Mouse (Mus musculus) hindlimb bud, embryonic 11.5 days (tissue): ENCODE data around the gene Dgcr8.

Experiments used
- DNase-seq: peaks from one replicate; pipeline ENCODE4 v3.0.0-alpha.2; 2012; ENCODE audit warnings: low read depth, low spot score; ENCODE audit errors: extremely low spot score

The Dgcr8 gene

DNA sequence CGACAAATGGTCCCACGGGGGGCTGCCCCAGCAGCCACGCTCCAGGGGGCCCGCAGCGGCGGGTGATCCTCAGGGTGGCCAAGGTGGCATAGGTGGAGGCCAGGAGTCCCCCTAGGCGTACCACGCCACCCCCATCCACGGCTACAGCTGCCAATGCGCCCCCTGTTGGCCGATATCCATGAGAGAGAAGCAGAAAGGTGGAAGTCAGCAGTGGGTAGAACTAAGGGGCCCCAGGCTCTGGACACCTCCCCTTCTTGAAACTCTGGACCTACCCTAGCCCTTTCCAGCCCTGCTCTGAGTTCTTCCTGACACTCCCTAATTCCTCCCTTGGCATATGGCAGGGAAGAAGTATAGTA is 67.5 kb downstream of the Dgcr8 start:
- no peak for DNase-seq

DNA sequence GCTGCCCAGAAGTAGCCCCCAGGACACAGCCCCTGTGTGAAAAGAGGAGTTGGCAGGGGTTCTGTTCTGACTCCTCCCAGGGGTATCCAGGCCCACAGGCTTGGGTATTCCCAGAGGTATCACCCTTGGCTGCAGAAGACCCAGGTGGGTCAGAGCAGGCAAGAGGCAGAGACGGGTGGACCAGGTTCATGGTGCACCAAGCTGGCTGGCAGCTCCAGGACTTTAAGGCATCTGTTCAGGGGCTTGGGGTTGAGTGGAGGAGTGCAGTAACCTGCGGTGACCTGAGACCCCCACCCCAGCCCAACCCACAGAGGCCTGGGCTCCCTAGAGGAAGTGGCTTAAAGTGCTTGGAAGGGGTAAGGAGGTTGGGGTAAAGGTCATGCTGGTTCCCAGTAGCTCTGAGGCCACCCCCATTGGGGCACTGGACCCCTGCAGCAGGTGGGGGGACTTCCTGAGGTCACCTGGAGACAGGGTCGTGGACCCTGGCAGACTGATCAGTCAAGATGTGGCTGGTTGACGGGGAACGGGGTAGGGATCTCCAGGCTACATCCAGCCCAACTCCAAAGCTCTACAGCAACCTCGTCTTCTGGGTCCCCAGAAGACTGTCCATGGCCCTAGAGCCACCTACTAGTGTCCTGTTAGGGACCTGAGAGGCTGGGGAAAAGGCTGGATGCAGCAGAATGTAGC is 68.0 kb downstream of the Dgcr8 start:
- DNase-seq = no peak

DNA sequence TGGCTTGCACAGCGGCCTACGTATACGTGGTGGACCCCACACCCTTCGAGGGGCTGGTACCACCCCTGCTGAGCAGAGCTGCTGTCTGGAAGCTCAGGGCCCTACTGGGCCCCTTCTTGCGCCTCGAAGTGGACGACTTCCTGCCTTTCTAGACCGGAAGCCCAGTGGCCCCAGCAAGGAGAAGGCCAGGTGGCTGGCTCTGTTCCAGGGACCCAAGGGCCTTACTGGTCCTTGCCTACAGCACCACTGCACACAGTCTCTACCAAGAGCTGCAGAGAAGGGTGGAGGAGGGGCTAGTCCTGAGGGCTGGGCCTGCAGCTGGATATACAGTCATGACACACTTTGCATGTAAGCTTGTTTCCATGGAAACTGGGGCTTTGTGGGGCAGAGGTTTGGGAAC is 69.0 kb downstream of the Dgcr8 start:
- no peak for DNase-seq

DNA sequence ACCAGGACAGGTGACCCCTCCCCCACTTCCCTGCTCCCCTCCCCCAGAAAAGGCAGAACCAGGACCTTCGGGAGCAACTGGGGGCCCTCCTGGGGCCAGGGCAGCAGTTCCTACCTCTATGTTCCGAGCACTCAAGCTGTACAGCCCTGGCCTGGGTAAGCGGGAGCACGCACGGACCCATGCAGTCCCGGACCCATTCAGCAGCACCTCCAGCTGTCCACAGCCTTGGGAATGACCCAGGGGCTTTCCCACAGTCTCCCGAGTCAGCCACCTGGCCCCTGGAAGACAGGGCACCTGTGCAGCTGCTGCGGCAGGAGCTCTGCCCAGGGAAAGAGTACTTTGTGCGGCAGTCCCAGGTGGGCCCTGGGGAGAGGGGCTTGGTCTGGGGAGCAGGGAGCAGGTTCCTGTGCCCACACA is 70.5 kb downstream of the Dgcr8 start:
- DNase-seq = no peak

DNA sequence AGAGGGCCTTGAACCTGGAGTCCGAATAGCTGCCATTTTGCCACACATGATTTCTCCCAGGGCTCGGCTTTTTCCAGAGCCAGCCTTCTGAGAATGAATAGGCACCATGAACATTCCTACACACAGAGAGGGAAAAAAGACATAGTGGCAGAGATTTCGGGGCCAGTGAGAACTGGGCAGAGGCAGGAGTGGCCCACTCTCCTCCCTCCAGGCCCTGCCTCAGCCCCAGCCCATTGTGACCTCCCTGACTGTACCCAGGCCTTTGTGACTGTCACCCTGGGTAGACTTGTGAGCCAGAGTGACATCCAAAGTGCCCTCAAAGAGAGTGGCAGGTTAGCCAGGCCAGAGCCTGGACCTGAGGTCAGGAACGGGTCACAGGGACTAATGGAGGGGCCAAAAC is 71.5 kb downstream of the Dgcr8 start, which contains the start of gene Ccdc188:
Ccdc188 (plus strand) TSS at position 301 of the 400 bp plus-strand sequence.
- no peak for DNase-seq

DNA sequence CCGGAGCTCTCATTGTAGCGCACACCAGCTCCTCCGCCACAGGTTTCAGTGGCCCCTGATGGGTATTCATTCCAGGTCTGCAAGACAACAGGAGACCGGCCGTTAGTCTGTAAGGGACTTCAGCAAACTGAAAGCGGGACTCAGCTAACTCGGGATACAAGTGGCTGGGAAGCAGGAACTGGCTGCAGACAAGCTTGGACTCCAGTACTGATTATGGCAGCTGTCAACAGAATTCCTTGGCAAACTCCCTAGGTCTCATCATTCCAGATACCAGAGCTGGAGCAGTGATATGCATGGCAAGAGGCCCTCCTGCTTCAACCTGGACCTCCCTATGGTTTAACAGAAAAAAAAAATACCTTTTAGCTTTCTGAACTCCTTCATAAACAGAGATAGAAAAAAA is 74.2 kb downstream of the Dgcr8 start:
- DNase-seq = no peak

DNA sequence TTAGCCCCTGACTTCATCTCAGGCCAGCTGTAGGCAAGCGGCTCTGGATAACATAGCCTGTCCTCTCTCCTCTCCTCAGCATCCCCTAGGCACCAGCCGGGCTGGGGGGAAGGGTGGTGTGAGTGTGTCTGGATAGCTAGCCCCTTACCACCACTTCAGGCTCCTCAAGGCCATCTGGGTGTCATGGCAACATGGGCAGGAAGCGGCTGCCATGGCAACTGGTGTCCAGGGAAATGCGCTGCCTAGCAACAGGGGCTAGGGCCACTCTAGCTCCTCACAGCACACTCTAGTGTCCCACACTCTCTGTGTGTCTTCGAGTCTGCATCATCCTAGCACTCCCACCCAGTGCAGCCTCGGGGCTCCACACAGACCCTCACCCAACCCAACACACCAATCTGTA is 75.4 kb downstream of the Dgcr8 start:
- no peak for DNase-seq

DNA sequence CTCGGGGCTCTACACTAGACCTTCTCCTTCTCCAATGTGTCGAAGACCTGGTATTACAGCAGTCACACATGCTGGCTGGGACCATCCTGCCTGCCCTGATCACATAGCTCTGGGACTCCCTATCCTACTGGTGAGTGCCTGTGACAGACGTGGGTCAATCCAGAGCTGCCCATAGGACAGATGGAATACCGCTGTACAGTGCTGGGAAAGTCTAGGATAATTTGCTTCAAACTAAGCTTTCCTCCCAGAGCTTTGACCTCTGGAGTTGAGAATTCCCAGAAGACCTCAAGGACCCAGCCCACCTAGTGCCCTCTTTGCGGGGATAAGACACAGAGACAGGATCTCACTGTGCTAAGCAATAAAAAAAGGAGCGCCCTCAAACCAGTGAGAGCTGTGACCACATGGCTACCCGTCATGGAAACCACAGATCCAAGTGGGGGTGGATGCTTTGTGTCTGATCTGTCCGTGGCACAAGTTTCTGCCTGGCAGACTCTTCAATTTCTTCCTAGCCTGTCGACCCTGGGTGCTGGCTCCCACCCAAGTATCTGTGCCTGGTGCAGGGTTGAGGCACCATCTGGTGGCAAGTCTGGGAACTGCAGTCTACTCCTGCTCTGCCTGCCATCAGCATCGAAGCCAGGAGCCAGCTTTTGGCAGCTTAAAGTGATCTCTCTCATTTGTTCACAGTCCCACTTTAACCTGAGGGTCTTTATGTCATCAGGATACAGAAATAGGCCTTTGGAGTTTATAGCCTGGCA is 77.5 kb downstream of the Dgcr8 start:
- DNase-seq = peak; percentile 66

DNA sequence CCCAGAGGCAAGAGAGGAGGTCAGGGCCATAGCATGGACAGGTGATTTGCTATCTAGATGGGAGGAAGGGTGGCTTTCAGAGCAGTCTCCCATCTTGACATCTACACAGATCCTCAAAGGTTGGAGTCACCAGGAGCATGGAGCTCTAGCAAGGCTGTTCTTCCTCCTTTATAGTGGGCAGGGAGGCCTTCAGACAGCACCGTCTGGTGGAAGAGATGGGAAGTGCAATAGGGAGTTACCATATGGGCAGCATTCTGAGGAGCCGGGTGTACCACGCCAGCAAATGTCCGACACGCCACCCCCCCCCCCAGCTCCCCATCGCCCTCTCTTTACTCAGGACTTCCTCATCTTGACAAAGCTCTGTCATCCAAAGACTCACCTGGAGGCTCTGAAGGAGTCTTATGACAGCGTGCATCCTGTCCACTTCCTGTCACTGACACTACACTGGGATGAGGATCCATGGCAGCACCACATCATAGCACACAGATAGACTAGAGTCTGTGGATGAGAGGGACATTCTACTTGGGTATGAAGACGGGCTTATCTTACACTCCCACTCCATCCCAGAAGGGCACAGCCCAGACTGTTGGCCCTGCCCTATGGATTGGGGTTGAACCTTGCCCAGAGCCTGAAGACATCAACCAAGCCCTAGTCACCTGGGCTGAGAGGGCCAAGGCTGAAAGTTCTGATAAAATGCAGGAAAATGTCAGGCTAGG is 78.2 kb downstream of the Dgcr8 start:
- DNase-seq = no peak
